Mouse (Mus musculus) lung, embryonic 16.5 days (tissue): Measurements from ENCODE around the gene Pdzd3. TPM values are rescaled to one million over a fixed set of nuclear protein-coding genes. Genes with fewer than 3 reads are reported as not detected.
A peak's percentile ranks its signal among the peaks of the same experiment; 100 is the strongest.

Experiments used
- ATAC-seq: fragments of 200-750 bp; cut with Nextera tagmentation; 2 replicates; pipeline ENCODE4 v1.8.0; 2017; ENCODE audit warnings: low read depth, mild to moderate bottlenecking, moderate library complexity
- H3K27ac ChIP-seq: fragments of 300-500 bp; sonication (generic); 2 replicates; pipeline ENCODE4 v1.5.1; 2014; ENCODE audit warnings: mild to moderate bottlenecking, control low read depth, low read length
- H3K27me3 ChIP-seq: fragments of 300-500 bp; sonication (generic); 2 replicates; pipeline ENCODE4 v1.6.1; 2014; ENCODE audit warnings: low read depth, low read length, mixed read lengths; ENCODE audit not compliant: control insufficient read depth, insufficient read depth
- H3K36me3 ChIP-seq: fragments of 300-500 bp; sonication (generic); 2 replicates; pipeline ENCODE4 v1.6.1; 2014; ENCODE audit warnings: low read length; ENCODE audit not compliant: control insufficient read depth, insufficient read depth
- H3K4me1 ChIP-seq: fragments of 300-500 bp; sonication (generic); replicated peaks from 2 replicates; pipeline ENCODE4 v1.6.1; 2014; ENCODE audit warnings: low read length, mixed read lengths; ENCODE audit not compliant: control insufficient read depth, insufficient read depth
- H3K4me2 ChIP-seq: fragments of 300-500 bp; sonication (generic); 2 replicates; pipeline ENCODE4 v1.6.1; 2014; ENCODE audit warnings: low read depth, low read length, control low read depth
- H3K4me3 ChIP-seq: fragments of 300-500 bp; sonication (generic); 2 replicates; pipeline ENCODE4 v1.5.1; 2014; ENCODE audit warnings: mild to moderate bottlenecking, low read length, control low read depth
- H3K9ac ChIP-seq: fragments of 300-500 bp; sonication (generic); 2 replicates; pipeline ENCODE4 v1.6.1; 2014; ENCODE audit warnings: low read length, control low read depth
- H3K9me3 ChIP-seq: fragments of 300-500 bp; sonication (generic); 2 replicates; pipeline ENCODE4 v1.6.1; 2016; ENCODE audit warnings: low read length; ENCODE audit not compliant: control insufficient read depth
- WGBS: fragments of 180-500 bp; shearing (Covaris S2); extraction: QIAGEN DNeasy Blood & Tissue Kit; methylation state at CpG from one replicate; pipeline ENCODE4 v1.1.7; 2014; 5-methylcytosine and 5-hydroxymethylcytosine counted together
- polyA plus RNA-seq: library from polyadenylated mRNA; unstranded; fragments of >200 nt; fragmentation: Nextera tagmentation; extraction: Ambion mirVana; gene quantifications from 2 replicates; pipeline ENCODE4 v1.2.1, GENCODE M21; 2015

The Pdzd3 gene
- polyA plus RNA-seq, 1 experiment from 2014 or later: 0.11 TPM

DNA sequence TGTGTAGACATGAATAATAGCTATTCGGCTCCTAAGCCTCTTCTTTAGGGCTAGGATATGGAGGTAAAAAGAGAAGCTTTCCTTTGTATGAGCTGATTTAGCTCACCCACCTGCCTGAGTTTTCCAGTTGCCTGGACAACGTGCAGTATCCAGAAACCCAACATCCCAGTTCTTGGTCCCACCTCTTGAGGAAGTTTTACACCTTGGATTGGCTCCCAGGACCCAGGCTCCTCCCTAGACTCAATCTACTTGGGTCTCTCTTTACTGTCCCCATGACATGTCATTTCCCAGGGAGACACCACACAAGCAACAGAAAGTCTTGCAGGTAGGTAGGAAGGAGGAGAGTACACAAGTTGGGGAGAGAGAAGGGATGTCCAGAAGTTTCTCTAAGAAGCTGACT is 10.9 kb downstream of the Pdzd3 start, which contains the start of gene Ccdc153:
Ccdc153 (plus strand) TSS at position 278 of the 400 bp plus-strand sequence.
- H3K9me3 ChIP-seq: no peaks in the 10 kb centered on the region
- WGBS: 36% methylated on average over 2 of the region's 2 CpGs
- H3K27me3 ChIP-seq: no peaks in the 10 kb centered on the region
- H3K36me3 ChIP-seq: no peaks in the 10 kb centered on the region
- no peak within 1 kb of the TSS for H3K4me3 ChIP-seq
- ATAC-seq: no peak
- H3K4me2 ChIP-seq: no peak within 1 kb of the TSS
- H3K9ac ChIP-seq: no peak within 1 kb of the TSS
- H3K4me1 ChIP-seq: no peaks in the 10 kb centered on the region
- no peak within 1 kb of the TSS for H3K27ac ChIP-seq

DNA sequence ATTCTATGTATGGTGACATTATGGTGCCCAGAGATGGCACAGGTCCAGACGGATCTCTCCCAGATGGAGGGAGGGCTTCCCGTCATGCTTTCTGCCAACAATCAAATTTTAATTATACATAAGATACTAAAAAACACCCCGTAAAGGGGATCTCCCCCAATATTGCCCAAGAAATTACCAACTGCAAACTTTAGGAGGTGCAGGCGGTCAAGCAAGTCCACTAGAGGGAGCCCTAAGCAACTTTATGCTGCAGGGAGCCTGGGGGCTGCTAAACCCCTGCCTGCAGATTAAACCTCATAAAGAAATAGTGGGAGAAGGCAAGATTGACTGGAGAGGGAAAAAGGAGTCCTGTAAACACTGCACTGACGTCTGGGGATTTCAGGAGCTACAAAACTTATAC is 11.8 kb downstream of the Pdzd3 start:
- Histone ChIP-seq H3K4me3 (no peak overlapping the region), H3K9ac (no peak overlapping the region), H3K27me3 (no peaks in the 10 kb centered on the region), H3K4me1 (peaks cover 1% of the 10 kb centered on the region; the same call in 1 of the 2 replicates), H3K27ac (no peak overlapping the region), H3K9me3 (no peaks in the 10 kb centered on the region), H3K4me2 (no peak overlapping the region), H3K36me3 (no peaks in the 10 kb centered on the region)
- 8% methylated on average over 5 of the region's 5 CpGs for WGBS
- no peak for ATAC-seq

DNA sequence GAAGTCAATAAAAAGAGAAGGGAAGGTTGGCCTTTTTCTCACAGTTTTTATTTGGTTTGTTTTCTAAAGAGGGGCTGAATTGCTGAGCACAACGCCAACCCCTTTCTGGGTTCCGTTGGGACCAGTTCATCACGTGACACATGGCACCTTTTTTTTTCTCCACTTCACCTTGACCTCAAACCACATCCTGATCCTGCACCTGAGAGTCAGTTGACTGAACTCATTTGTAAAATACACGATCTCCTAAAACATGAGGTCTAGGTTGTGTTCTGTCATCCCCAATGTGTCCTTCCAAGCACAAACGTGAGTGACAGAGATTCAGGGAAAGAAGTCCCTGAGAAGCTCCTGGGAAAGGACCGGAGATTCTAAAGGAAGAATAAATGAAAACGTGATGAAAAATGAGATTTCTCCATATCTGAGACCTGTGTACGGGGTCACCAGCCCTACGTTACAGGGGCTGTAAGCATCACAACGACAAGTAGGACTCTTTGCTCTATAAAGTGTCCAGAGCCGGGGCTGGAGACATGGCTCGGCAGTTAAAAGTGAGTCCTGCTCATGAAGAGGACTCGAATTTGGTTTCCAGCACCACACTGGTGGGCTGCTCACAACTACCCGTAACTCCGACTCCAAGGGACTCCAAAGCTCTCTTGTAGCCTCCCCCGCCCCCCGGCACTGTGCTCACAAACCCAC is 12.6 kb downstream of the Pdzd3 start:
- H3K27me3 ChIP-seq: no peaks in the 10 kb centered on the region
- peaks cover 3% of the 10 kb centered on the region; the same call in 1 of the 2 replicates for H3K4me1 ChIP-seq
- H3K4me3 ChIP-seq: no peak overlapping the region
- H3K36me3 ChIP-seq: no peaks in the 10 kb centered on the region
- no peaks in the 10 kb centered on the region for H3K9me3 ChIP-seq
- ATAC-seq: no peak
- H3K9ac ChIP-seq: no peak overlapping the region
- H3K27ac ChIP-seq: no peak overlapping the region
- no peak overlapping the region for H3K4me2 ChIP-seq
- WGBS: 69% methylated on average over 17 of the region's 17 CpGs

- ATAC-seq: no peak
- Histone ChIP-seq H3K27ac (no peak overlapping the region), H3K4me3 (no peak overlapping the region), H3K9me3 (no peaks in the 10 kb centered on the region), H3K27me3 (no peaks in the 10 kb centered on the region), H3K36me3 (no peaks in the 10 kb centered on the region), H3K4me1 (peaks cover 10% of the 10 kb centered on the region), H3K9ac (no peak overlapping the region), H3K4me2 (no peak overlapping the region)
- WGBS: 70% methylated on average over 4 of the region's 4 CpGs
Observed at GRCm38 (mm10) chr9:44237128-44237527, 14.1 kb downstream of the Pdzd3 start.

GRCm38 (mm10) chr9:44236601-44237000 is 14.7 kb downstream of the Pdzd3 start:
- Histone ChIP-seq H3K27me3 (no peaks in the 10 kb centered on the region), H3K4me2 (no peak overlapping the region), H3K27ac (no peak overlapping the region), H3K9me3 (no peaks in the 10 kb centered on the region), H3K4me3 (no peak overlapping the region), H3K9ac (no peak overlapping the region), H3K36me3 (no peaks in the 10 kb centered on the region), H3K4me1 (peaks cover 12% of the 10 kb centered on the region)
- WGBS: 58% methylated on average over 4 of the region's 4 CpGs
- no peak for ATAC-seq

DNA sequence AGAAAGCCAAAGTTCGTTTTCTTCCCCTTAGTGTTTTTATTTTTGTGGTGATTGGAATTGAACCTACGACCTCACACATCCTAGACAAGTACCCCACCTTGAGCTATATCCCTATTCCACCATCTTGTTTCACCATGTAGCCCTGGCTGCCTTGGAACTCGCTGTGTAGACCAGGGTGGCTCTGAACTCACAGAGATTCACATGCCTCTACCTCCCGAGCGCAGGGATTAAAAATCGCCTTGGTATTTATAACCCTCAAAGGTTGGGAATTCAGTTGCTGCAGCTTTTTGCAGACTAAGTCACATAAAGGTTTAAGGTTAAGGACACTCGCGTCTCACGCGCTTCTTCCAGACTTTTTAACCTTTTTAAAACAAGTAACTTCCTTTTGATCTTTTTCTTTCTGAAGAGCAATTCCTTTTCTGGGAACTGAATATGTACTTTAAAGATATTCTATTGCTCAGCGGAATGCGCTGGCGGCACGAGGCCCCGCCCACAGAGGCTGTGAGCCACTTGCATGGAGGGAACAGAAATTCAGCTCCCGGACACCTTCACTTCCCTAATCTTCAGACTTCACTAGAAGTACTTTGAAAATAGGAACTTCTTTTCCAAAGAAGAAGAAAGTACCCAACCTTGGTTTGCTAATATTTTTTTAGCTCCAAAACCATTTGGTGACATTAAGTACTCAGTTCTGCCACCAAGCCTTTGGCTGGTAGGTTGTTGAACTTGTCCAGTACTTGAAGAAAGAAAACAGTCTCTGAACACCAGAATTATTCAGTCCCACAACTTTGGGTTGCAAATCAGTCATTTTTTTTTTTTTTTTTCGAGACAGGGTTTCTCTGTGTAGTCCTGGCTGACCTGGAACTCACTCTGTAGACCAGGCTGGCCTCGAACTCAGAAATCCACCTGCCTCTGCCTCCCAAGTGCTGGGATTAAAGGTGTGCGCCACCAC is 16.5 kb downstream of the Pdzd3 start:
- WGBS: 18% methylated on average over 19 of the region's 19 CpGs

GRCm38 (mm10) chr9:44233802-44234478 is 17.3 kb downstream of the Pdzd3 start, which contains the start of gene Cbl:
Gene Cbl (minus strand): TSS chr9:44234049.
- peak within 1 kb of the TSS; percentile 82 for H3K4me2 ChIP-seq
- H3K36me3 ChIP-seq: no peaks in the 10 kb centered on the region
- peak within 1 kb of the TSS; percentile 93 for H3K9ac ChIP-seq
- peak within 1 kb of the TSS; percentile 92 for H3K4me3 ChIP-seq
- no peaks in the 10 kb centered on the region for H3K27me3 ChIP-seq
- H3K27ac ChIP-seq: peak within 1 kb of the TSS; percentile 92
- H3K9me3 ChIP-seq: no peaks in the 10 kb centered on the region
- WGBS: under 1% methylated on average over 61 of the region's 76 CpGs
- peak; percentile 93 for ATAC-seq
- peaks cover 12% of the 10 kb centered on the region for H3K4me1 ChIP-seq

More for the DNA sequence above, 16.5 kb downstream of the Pdzd3 start:
- peaks cover 12% of the 10 kb centered on the region for H3K4me1 ChIP-seq
- peak overlapping the region; percentile 87 for H3K27ac ChIP-seq
- H3K36me3 ChIP-seq: no peaks in the 10 kb centered on the region
- H3K9ac ChIP-seq: peak overlapping the region; percentile 57
- H3K9me3 ChIP-seq: no peaks in the 10 kb centered on the region
- H3K27me3 ChIP-seq: no peaks in the 10 kb centered on the region
- H3K4me3 ChIP-seq: peak overlapping the region; percentile 92
- ATAC-seq: peak; percentile 13; the same call in 1 of the 2 replicates
- H3K4me2 ChIP-seq: peak overlapping the region; percentile 82

DNA sequence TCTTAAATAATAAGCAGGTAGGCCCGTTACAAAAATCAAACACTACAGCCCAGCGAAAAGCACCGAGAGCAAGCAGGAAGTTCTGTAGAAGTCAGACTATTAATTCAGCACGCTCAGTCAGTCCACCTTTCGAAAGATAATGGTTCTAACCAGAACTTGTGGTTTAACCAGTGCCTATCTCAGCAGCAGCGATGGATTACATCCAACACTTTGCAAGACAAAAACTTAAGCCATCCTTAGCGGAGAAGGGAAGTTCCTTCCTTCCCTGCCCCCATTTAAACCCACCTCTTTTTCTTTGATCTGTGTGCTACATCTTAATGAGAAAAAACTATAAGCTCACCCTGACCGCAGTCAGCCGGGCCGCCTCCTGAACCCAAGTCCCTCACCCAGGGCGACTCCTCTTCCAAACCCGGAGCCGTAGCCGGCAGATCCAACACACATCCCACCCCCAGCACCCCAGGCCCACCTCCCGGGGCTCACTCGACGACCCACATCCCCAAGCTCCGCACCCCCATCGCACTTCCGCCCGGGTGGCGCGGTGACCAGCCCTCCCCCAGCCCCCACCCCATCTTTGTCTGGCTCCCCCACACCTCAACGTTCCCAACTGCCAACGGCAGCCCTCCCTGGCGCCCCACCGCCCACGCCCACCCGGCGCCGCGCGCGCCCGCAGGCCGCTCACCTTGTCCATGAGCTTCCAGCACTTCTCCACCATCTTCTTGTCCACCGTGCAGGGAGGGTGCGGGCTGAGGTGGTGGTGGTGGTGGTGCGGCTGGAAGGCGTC is 18.1 kb downstream of the Pdzd3 start:
- ATAC-seq: peak; percentile 66
- peaks cover 12% of the 10 kb centered on the region for H3K4me1 ChIP-seq

More for the DNA sequence above, 18.1 kb downstream of the Pdzd3 start:
- H3K9ac ChIP-seq: peak overlapping the region; percentile 93
- no peaks in the 10 kb centered on the region for H3K27me3 ChIP-seq
- H3K27ac ChIP-seq: peak overlapping the region; percentile 92
- 0 out of 2 replicates have a peak, but pooled peaks cover under 1% of the 10 kb centered on the region for H3K36me3 ChIP-seq
- no peaks in the 10 kb centered on the region for H3K9me3 ChIP-seq
- under 1% methylated on average over 40 of the region's 40 CpGs for WGBS
- H3K4me3 ChIP-seq: peak overlapping the region; percentile 92
- H3K4me2 ChIP-seq: peak overlapping the region; percentile 79
